Mouse (Mus musculus): ENCODE measurements around the gene Prpsap2.

GRCm38 (mm10) chr11:61760518-61760917 is 1.4 kb downstream of the Prpsap2 start:
- TF ChIP-seq GATA1 (IDR thresholded peaks at IDR 0.05; ENCODE audit: low read length) (no peak), TAL1 (IDR thresholded peaks at IDR 0.05; ENCODE audit: low read length) (no peak)

Data from erythroblast, embryonic 14.5 days (primary cell).